16 mouse cellular contexts compared by ENCODE assay signal in the genomic region with DNA sequence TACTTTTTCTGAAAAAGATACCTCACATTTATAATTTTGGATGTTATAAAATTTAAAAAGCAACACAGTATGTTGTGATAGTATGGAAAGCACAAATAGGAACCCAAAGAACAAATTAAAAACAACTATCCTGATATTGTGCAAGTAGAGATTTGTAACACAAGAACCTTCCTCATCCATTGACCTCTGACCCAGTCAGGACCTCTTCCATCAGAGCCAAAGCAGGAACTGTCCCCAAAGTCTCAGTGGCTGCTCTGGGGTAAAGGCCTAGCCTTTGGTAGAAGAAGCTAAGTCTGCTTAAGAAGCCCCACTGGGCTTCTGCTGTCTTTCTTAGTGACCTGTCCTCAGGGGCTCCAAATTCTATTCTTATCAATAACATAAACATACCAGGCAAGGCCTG.
"Had no signal": no experiment of that assay in that cellular context is flagged by ENCODE, and none has a peak within 500 bp of the region (broad histone marks: within the 10 kb centered on the region; RNA-seq: fewer than 3 reads in every experiment).

No protein-coding gene starts in this region.

- H3K36me3 ChIP-seq: intestine, embryonic 15.5 days; limb, embryonic 10.5 days; midbrain, embryonic 13.5 days; neural tube, embryonic 13.5 days had no signal

- DNase-seq: kidney, adult 18-20 months; kidney, postnatal 10 days; kidney, postnatal 4 days; lung, embryonic 14.5 days; retina, postnatal 1 day; right cerebral cortex, postnatal 4 days; spleen, adult 18-20 months; thymus, adult 18-20 months; thymus, postnatal 36 days had no signal

- H3K27ac ChIP-seq: intestine, embryonic 15.5 days; layer of hippocampus, adult 2 months; left cerebral cortex, adult 2 months; limb, embryonic 10.5 days; liver, embryonic 14.5 days; midbrain, embryonic 13.5 days; neural tube, embryonic 13.5 days had no signal

- H3K4me3 ChIP-seq: intestine, embryonic 15.5 days; layer of hippocampus, adult 2 months; left cerebral cortex, adult 2 months; limb, embryonic 10.5 days; midbrain, embryonic 13.5 days; neural tube, embryonic 13.5 days had no signal

- H3K9ac ChIP-seq: intestine, embryonic 15.5 days; liver, embryonic 14.5 days; lung, embryonic 14.5 days; midbrain, embryonic 13.5 days; neural tube, embryonic 13.5 days had no signal

- H3K4me1 ChIP-seq: limb, embryonic 10.5 days; midbrain, embryonic 13.5 days; neural tube, embryonic 13.5 days had no signal

- H3K27me3 ChIP-seq: intestine, embryonic 15.5 days; midbrain, embryonic 13.5 days; neural tube, embryonic 13.5 days had no signal
